Mouse (Mus musculus) midbrain, embryonic 10.5 days (tissue): ENCODE measurements around the gene Emsy. TPM values are rescaled to one million over a fixed set of nuclear protein-coding genes. Genes with fewer than 3 reads are reported as not detected.
A peak's percentile ranks its signal among the peaks of the same experiment; 100 is the strongest.

Experiments
- DNase-seq: peaks from one replicate; pipeline ENCODE4 v3.0.0-alpha.2; 2017; ENCODE audit warnings: low spot score
- H3K27ac ChIP-seq: fragments of 300-500 bp; sonication (generic); replicated peaks from 2 replicates; pipeline ENCODE4 v1.5.1; 2016; ENCODE audit warnings: mild to moderate bottlenecking
- H3K27me3 ChIP-seq: fragments of 300-500 bp; sonication (generic); 2 replicates; pipeline ENCODE4 v1.6.1; 2016; ENCODE audit warnings: low read depth, mild to moderate bottlenecking; ENCODE audit not compliant: poor library complexity, severe bottlenecking
- H3K36me3 ChIP-seq: fragments of 300-500 bp; sonication (generic); 2 replicates; pipeline ENCODE4 v1.6.1; 2016; ENCODE audit warnings: mild to moderate bottlenecking, moderate library complexity
- H3K4me1 ChIP-seq: fragments of 300-500 bp; sonication (generic); 2 replicates; pipeline ENCODE4 v1.6.1; 2016
- H3K4me3 ChIP-seq: fragments of 300-500 bp; sonication (generic); 2 replicates; pipeline ENCODE4 v1.5.1; 2016; ENCODE audit warnings: mild to moderate bottlenecking, moderate library complexity
- H3K9me3 ChIP-seq: fragments of 300-500 bp; sonication (generic); replicated peaks from 2 replicates; pipeline ENCODE4 v1.6.1; 2016; ENCODE audit warnings: mild to moderate bottlenecking
- WGBS: fragments of 180-500 bp; shearing (Covaris S2); methylation state at CpG from one replicate; pipeline ENCODE4 v1.1.7; 2016; 5-methylcytosine and 5-hydroxymethylcytosine counted together
- polyA plus RNA-seq: library from polyadenylated mRNA; unstranded; fragments of >200 nt; fragmentation: Nextera tagmentation; extraction: Ambion mirVana; gene quantifications from 2 replicates; pipeline ENCODE4 v1.2.1, GENCODE M21; 2016

The Emsy gene
- polyA plus RNA-seq, 1 experiment from 2014 or later: 38.1 TPM

DNA sequence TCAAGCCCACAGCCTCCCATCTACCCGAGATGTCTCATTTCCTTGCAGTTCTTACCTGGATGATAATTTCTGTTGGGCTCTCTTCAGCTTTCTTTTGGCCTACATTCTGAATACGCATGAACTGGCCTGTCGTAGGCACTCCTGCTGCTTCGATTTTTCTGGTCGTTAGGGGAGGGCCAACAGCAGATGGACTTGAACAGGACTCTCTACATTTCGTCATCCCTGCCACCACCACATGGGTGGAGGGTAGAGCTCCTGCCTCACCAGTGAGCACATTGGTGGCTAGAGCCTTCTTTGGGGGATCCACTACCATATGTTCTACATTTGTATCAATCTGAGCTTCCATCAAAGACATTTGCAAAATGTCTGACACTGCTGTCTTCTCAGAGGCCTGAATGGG lies 63.3 kb downstream of the Emsy start:
- Histone ChIP-seq H3K36me3 (peaks cover 95% of the 10 kb centered on the region), H3K4me1 (no peaks in the 10 kb centered on the region), H3K4me3 (no peak overlapping the region), H3K27me3 (no peaks in the 10 kb centered on the region), H3K9me3 (no peaks in the 10 kb centered on the region), H3K27ac (no peak overlapping the region)
- DNase-seq: no peak
- 93% methylated on average over 6 of the region's 6 CpGs for WGBS

DNA sequence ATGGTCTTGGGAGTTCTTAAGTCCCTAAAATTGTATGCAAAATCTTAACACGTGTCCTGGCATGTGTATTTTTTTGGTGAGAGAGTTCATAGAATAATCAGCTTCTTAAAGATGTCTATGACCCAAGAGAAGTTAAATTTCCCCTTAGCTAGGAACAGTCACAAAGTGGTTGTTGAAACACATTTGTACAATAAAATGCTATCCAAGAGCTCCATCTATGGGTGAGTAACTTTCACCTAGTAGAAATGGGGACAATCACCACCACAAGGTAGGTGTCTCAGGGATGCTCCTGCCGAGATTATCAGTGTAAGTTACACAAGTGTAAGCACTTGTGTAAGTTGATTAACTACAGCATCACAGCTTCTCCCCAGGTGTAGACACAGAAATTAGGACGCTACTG lies 67.6 kb downstream of the Emsy start:
- DNase-seq: no peak
- Histone ChIP-seq H3K27me3 (no peaks in the 10 kb centered on the region), H3K4me3 (no peak overlapping the region), H3K4me1 (no peaks in the 10 kb centered on the region), H3K9me3 (no peaks in the 10 kb centered on the region), H3K36me3 (peaks cover 62% of the 10 kb centered on the region), H3K27ac (no peak overlapping the region)
- WGBS: 84% methylated on average over 3 of the region's 3 CpGs

DNA sequence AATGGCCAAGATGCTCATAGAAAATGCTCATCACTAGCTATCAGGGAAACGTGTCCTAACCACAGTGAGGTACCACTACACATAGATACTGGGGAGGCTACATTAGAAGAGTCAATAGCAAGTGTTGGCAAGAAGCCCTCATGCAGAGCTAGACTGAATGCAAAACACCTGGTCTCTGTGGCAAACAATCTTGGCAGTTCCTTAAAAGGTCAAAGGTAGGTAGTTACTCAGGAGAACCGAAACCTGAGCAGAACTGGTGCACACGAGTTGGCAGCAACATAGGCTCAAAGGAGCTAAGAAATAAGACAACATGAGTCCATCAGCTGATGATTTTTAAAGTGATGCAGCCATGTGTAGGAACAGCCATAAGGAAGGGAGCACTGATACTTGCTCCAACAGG lies 70.3 kb downstream of the Emsy start:
- 85% methylated on average over 3 of the region's 3 CpGs for WGBS
- Histone ChIP-seq H3K36me3 (peaks cover 38% of the 10 kb centered on the region), H3K9me3 (no peaks in the 10 kb centered on the region), H3K4me1 (no peaks in the 10 kb centered on the region), H3K4me3 (no peak overlapping the region), H3K27me3 (no peaks in the 10 kb centered on the region), H3K27ac (no peak overlapping the region)
- DNase-seq: no peak

DNA sequence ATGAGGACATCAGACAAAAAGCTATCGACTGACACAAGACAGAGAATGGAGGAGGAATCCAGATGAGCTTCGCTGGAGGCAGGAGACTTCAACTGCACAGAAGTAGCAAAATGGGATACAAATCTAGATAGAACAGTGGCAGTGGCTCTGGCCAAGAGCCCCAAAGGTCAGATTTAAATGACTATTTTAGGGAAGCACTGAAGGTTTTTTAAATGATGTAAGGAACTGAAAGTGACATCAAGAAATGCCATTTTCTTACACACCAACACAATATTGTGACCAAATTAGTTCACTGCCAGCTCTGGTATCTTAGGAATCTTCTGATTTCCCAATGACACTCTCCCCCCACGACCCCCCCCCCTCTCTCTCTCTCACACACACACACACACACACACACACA lies 72.0 kb downstream of the Emsy start:
- H3K27me3 ChIP-seq: no peaks in the 10 kb centered on the region
- no peaks in the 10 kb centered on the region for H3K4me1 ChIP-seq
- H3K36me3 ChIP-seq: peaks cover 21% of the 10 kb centered on the region
- H3K9me3 ChIP-seq: no peaks in the 10 kb centered on the region
- DNase-seq: no peak
- WGBS: 85% methylated on average over 3 of the region's 3 CpGs
- H3K27ac ChIP-seq: no peak overlapping the region
- no peak overlapping the region for H3K4me3 ChIP-seq

DNA sequence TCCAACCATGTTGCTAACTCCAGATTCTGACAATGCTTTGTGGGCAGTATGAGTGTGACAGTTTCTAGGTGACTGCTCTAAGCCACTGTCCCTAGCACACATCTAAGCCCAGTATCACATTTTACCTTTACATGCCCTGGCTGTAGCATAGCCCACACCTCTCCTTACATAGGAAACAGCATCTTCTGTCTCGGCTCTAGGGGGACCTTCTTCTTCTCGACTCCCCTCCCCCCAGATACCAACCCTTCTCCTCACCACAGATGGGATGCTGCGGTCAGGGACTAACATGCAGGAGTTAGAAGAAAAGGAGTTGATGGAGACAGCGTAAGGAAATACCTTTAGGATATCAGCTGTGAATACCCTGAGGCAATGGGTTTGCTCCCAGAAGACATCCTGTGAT lies 75.3 kb downstream of the Emsy start:
- WGBS: 89% methylated on average over 4 of the region's 4 CpGs
- no peaks in the 10 kb centered on the region for H3K9me3 ChIP-seq
- no peaks in the 10 kb centered on the region for H3K27me3 ChIP-seq
- H3K27ac ChIP-seq: no peak overlapping the region
- H3K4me3 ChIP-seq: no peak overlapping the region
- no peak for DNase-seq
- peaks cover 4% of the 10 kb centered on the region; the same call in 1 of the 2 replicates for H3K4me1 ChIP-seq
- H3K36me3 ChIP-seq: no peaks in the 10 kb centered on the region

DNA sequence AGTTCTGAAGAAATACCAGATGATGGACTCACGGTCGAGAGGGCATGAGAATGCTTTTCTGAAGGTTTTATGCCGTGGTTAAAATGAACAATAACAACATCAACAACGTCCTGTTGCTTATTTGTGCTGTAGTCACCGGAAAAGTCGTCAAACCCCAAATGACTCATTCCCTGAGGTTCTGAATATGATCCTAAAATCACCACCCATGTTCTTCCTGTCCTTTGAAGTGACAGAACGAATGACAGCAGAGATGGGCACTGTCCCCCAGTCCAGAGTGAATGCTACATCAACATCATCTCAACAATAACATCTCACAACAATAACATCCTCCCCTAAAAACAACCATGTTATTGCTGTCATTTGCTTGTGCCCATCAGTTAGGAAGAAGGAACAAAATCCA lies 76.1 kb downstream of the Emsy start:
- Histone ChIP-seq H3K36me3 (no peaks in the 10 kb centered on the region), H3K9me3 (no peaks in the 10 kb centered on the region), H3K27me3 (no peaks in the 10 kb centered on the region), H3K4me3 (no peak overlapping the region), H3K27ac (no peak overlapping the region), H3K4me1 (peaks cover 4% of the 10 kb centered on the region; the same call in 1 of the 2 replicates)
- 77% methylated on average over 7 of the region's 7 CpGs for WGBS
- no peak for DNase-seq

DNA sequence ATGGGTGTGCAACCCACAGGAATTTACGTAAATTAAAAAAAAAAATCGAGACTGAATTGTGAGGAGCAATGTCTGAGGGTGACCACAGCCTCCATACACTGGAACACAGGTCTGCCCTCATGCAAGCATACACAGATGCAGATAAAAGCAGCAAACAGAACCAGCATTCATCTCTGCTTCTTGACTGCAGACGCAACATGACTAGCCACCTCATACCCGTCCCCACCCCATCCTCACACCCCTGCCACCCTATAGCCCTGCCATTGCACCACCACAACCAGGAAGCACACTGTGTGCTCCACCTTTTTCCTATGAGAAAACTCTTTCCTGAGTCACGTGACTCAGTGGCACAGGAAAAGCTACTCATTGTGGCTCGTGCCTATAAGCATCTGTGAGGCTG lies 76.9 kb downstream of the Emsy start:
- H3K27me3 ChIP-seq: no peaks in the 10 kb centered on the region
- 79% methylated on average over 6 of the region's 6 CpGs for WGBS

DNA sequence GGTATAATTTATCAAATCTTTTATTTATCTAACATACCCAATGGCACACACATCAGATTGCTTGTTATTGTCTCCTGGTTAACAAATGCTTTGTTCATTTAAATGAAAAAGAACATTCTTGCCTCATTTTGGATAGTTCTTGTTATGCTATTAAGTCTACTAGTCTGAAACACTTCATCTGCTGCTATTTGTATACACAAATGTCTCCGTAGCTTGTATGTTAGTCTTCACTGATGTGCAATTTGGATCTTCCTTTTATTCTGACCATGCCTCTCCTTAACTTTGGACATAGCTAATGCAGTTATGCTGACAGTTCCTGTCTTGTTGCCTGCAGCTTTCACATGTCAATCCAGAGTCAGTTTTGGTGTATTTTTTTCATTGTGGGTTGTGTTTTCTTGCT lies 79.1 kb downstream of the Emsy start:
- 85% methylated on average over 1 of the region's 1 CpGs for WGBS
- Histone ChIP-seq H3K4me1 (peaks cover 24% of the 10 kb centered on the region), H3K4me3 (no peak overlapping the region), H3K27ac (no peak overlapping the region), H3K9me3 (no peaks in the 10 kb centered on the region), H3K27me3 (no peaks in the 10 kb centered on the region), H3K36me3 (no peaks in the 10 kb centered on the region)
- DNase-seq: no peak

More for the DNA sequence above, 76.9 kb downstream of the Emsy start:
- Histone ChIP-seq H3K27ac (no peak overlapping the region), H3K4me3 (no peak overlapping the region), H3K4me1 (peaks cover 4% of the 10 kb centered on the region; the same call in 1 of the 2 replicates), H3K36me3 (no peaks in the 10 kb centered on the region), H3K9me3 (no peaks in the 10 kb centered on the region)
- DNase-seq: no peak

DNA sequence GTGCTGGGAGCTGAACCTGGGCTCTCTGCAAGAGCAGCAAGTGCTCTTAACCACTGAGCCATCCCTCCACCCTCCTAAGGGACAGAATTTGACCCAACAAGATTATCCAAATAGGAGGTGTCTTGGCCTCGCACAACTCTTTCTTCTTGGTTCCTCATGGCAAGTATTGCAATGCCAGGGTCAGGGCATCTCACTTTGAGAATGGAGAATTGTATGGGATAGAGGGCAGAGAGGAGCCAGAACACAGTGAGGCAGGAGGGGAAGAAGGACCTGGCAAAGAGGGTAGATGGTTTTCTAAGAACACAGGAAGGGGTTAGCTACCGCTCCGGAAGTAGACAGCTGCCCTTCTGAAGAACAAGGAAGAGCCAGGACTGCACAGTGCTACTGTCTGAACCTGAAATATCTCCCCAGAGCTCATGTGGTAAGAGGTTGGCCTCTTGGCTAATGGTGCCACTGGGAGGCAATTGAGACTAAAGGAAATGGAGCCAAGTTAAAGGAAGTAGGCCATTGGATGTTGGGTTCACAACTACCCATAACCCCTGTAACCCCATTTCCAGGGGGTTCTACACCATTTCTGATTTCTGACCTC lies 80.8 kb downstream of the Emsy start:
- no peaks in the 10 kb centered on the region for H3K36me3 ChIP-seq
- no peak overlapping the region for H3K27ac ChIP-seq
- no peaks in the 10 kb centered on the region for H3K9me3 ChIP-seq
- no peak for DNase-seq
- H3K4me3 ChIP-seq: no peak overlapping the region
- no peaks in the 10 kb centered on the region for H3K27me3 ChIP-seq
- peaks cover 37% of the 10 kb centered on the region for H3K4me1 ChIP-seq
- 96% methylated on average over 3 of the region's 3 CpGs for WGBS

DNA sequence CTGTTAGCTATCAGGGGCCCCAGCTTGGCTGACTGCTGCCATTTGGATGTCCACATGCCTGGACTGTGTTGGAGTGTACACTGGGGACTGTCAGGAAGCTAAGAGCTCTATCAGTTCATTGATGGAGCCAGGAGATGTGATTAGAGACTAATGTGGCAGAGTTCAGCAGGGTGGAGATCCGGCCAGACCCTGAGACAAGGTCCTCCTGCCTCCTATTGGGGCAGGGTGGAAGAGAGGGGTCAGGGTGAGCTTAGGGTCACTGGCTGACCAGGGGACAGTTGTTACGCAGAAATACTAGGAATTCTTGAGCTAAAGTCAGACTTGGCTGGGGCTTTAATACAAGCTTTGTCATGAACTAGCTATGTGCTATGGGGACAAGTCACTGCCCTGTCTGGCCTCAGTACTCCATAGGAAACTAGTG lies 81.8 kb downstream of the Emsy start:
- Histone ChIP-seq H3K27ac (no peak overlapping the region), H3K4me3 (no peak overlapping the region), H3K27me3 (no peaks in the 10 kb centered on the region), H3K36me3 (no peaks in the 10 kb centered on the region), H3K4me1 (peaks cover 37% of the 10 kb centered on the region), H3K9me3 (no peaks in the 10 kb centered on the region)
- no peak for DNase-seq
- 82% methylated on average over 2 of the region's 2 CpGs for WGBS

DNA sequence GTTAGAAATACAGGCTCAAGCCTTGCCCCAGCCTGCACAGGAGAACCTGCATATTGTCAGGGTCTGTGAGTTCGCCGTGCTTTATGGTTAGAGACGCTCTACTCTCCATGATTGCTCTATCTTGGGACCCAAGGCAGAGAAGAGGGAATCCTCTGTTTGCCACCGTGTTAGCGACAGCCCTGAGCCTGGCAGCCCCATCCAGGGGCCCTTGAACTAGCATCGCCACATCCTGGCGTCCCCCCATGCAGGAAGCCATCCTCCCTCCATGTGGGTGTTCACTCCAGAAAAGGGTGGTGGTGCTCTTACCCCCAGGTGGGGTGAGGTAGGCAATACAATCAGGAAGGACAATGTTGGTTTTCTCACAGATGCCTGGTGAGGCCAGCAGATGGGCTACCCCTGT lies 82.3 kb downstream of the Emsy start:
- Histone ChIP-seq H3K9me3 (no peaks in the 10 kb centered on the region), H3K4me3 (no peak overlapping the region), H3K4me1 (peaks cover 35% of the 10 kb centered on the region), H3K36me3 (no peaks in the 10 kb centered on the region), H3K27me3 (no peaks in the 10 kb centered on the region), H3K27ac (no peak overlapping the region)
- 93% methylated on average over 7 of the region's 7 CpGs for WGBS
- DNase-seq: no peak

DNA sequence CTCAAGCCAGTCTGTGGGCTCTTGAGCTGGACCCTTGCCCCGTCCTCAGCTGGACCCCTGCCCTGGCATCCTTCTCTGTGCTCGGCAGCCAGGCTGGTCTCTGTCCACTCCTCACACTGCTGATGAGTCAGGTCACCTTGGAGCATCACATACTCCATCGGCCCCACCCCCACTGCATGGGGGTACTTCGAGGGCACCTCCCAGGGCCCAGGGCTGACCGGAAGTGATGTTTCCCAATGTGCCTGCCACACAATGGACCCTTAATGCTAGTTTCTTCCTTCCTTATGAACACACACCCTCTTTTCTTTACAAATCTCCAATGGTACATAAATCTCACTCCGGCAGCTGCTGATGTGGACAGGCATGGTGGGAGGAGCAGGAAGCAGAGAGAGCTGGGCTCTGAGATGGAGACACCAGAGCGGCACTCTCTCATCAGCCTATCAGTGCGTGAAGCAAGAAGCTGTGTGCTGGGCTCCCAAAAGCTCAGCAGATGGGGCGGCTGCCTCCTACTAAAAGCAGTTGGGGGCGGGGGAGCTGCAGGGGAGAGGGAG lies 83.3 kb downstream of the Emsy start:
- Histone ChIP-seq H3K27me3 (no peaks in the 10 kb centered on the region), H3K4me1 (peaks cover 33% of the 10 kb centered on the region), H3K27ac (peak overlapping the region; percentile 59; the same call in 1 of the 2 replicates), H3K4me3 (no peak overlapping the region), H3K36me3 (no peaks in the 10 kb centered on the region), H3K9me3 (no peaks in the 10 kb centered on the region)
- no peak for DNase-seq
- 62% methylated on average over 10 of the region's 10 CpGs for WGBS

DNA sequence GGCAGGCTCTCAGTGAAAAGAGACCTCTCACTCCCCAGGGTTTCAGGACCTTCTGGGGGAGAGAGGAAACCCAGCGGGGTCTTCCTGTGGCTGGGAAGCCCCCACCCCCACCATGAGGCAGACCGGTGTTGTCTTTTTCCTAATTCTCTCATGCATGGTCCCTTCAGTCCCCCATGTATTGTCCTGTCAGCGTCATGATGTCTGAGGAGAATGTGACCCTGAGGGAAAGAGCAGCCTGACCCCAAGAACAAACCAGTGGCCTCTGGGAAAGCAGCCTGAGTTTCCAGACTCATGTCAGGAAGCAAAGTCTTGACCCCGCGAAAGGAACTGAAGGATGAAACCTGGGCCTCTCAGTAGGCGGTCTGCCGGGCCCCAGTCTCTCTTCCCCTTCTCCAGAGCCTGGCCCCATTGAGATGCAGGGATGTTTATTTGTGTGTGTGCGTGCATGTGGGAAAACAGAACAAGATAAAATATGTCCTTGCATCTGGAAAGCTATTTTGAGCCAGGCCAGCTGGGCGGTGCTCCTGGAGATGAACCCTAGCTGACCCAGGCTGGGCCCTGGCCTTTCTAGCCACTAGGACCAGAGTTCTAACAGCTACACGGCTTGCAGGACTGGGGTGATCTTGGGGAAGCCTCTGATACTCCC lies 84.2 kb downstream of the Emsy start:
- Histone ChIP-seq H3K4me1 (peaks cover 33% of the 10 kb centered on the region), H3K27me3 (no peaks in the 10 kb centered on the region), H3K27ac (peak overlapping the region; percentile 59; the same call in 1 of the 2 replicates), H3K9me3 (no peaks in the 10 kb centered on the region), H3K4me3 (no peak overlapping the region), H3K36me3 (no peaks in the 10 kb centered on the region)
- 38% methylated on average over 10 of the region's 10 CpGs for WGBS
- DNase-seq: peak; percentile 41
